Mouse (Mus musculus) stomach, embryonic 14.5 days (tissue): Measurements from ENCODE around the gene Tmem218. TPM values are rescaled to one million over a fixed set of nuclear protein-coding genes. Genes with fewer than 3 reads are reported as not detected.

ENCODE experiments used
- ATAC-seq: fragments of 200-750 bp; cut with Nextera tagmentation; 2 replicates; pipeline ENCODE4 v1.8.0; 2017; ENCODE audit warnings: low read depth, moderate TSS enrichment; ENCODE audit not compliant: insufficient number of reproducible peaks, insufficient read depth, low FRiP score
- H3K27ac ChIP-seq: fragments of 300-500 bp; sonication (generic); 2 replicates; pipeline ENCODE4 v1.5.1; 2014; ENCODE audit warnings: mild to moderate bottlenecking, low read length, moderate library complexity, mixed read lengths
- H3K27me3 ChIP-seq: fragments of 300-500 bp; sonication (generic); 2 replicates; pipeline ENCODE4 v1.6.1; 2014; ENCODE audit warnings: low read length, control low read depth, mixed read lengths; ENCODE audit not compliant: control insufficient read depth, insufficient read depth
- H3K36me3 ChIP-seq: fragments of 300-500 bp; sonication (generic); 2 replicates; pipeline ENCODE4 v1.6.1; 2014; ENCODE audit warnings: mild to moderate bottlenecking, control low read depth, low read length, moderate library complexity, mixed read lengths; ENCODE audit not compliant: control insufficient read depth, insufficient read depth
- H3K4me1 ChIP-seq: fragments of 300-500 bp; sonication (generic); 2 replicates; pipeline ENCODE4 v1.6.1; 2014; ENCODE audit warnings: low read length, control low read depth, mixed read lengths; ENCODE audit not compliant: control insufficient read depth, insufficient read depth
- H3K4me2 ChIP-seq: fragments of 300-500 bp; sonication (generic); replicated peaks from 2 replicates; pipeline ENCODE4 v1.6.1; 2014; ENCODE audit warnings: low read depth, low read length, control low read depth
- H3K4me3 ChIP-seq: fragments of 300-500 bp; sonication (generic); 2 replicates; pipeline ENCODE4 v1.5.1; 2014; ENCODE audit warnings: low read depth, low read length, control low read depth
- H3K9ac ChIP-seq: fragments of 300-500 bp; sonication (generic); replicated peaks from 2 replicates; pipeline ENCODE4 v1.6.1; 2014; ENCODE audit warnings: low read depth, mild to moderate bottlenecking, control low read depth, low read length, moderate library complexity, mixed read lengths
- H3K9me3 ChIP-seq: fragments of 300-500 bp; sonication (generic); 2 replicates; pipeline ENCODE4 v1.6.1; 2016; ENCODE audit warnings: low read depth, low read length, control low read depth; ENCODE audit not compliant: control insufficient read depth
- WGBS: fragments of 180-500 bp; shearing (Covaris S2); extraction: QIAGEN DNeasy Blood & Tissue Kit; methylation state at CpG from one replicate; pipeline ENCODE4 v1.1.7; 2014; 5-methylcytosine and 5-hydroxymethylcytosine counted together
- polyA plus RNA-seq: library from polyadenylated mRNA; unstranded; fragments of >200 nt; fragmentation: Nextera tagmentation; extraction: Ambion mirVana; gene quantifications from 2 replicates; pipeline ENCODE4 v1.2.1, GENCODE M21; 2014

The Tmem218 gene
- polyA plus RNA-seq, 1 experiment from 2014 or later: 12.5 TPM

GRCm38 (mm10) chr9:37181596-37181995 lies 26.4 kb upstream of the Tmem218 start:
- Histone ChIP-seq H3K36me3 (no peaks in the 10 kb centered on the region), H3K4me3 (no peak overlapping the region), H3K4me1 (no peaks in the 10 kb centered on the region), H3K9ac (no peak overlapping the region), H3K27ac (no peak overlapping the region), H3K9me3 (no peaks in the 10 kb centered on the region), H3K27me3 (no peaks in the 10 kb centered on the region), H3K4me2 (no peak overlapping the region)
- no peak for ATAC-seq
- 57% methylated on average over 5 of the region's 5 CpGs for WGBS

DNA sequence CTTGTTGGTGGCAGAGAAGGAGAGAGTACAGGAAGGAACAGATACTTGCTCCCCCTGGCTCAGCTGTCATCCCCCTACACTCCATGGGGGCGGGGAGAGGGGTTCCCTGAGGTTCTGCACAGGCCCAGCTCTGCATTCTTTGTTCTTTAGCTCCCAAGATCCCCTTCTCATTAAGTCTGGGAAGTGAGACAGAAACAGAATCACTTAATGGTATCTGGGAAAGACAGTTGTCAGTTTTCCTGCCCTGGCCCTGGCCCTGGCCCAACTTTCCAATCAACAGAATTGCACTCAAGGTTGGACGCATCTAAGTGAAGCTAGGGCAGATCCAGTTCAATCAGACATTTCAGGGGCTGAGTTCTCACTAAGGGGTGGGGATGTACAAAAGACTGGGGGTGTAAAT lies 24.8 kb upstream of the Tmem218 start:
- Histone ChIP-seq H3K36me3 (no peaks in the 10 kb centered on the region), H3K4me2 (no peak overlapping the region), H3K4me3 (no peak overlapping the region), H3K9ac (no peak overlapping the region), H3K4me1 (no peaks in the 10 kb centered on the region), H3K27me3 (no peaks in the 10 kb centered on the region), H3K27ac (no peak overlapping the region), H3K9me3 (no peaks in the 10 kb centered on the region)
- ATAC-seq: no peak
- WGBS: 65% methylated on average over 2 of the region's 2 CpGs

- no peak for ATAC-seq
- no peak overlapping the region for H3K27ac ChIP-seq
- 75% methylated on average over 5 of the region's 5 CpGs for WGBS
- H3K36me3 ChIP-seq: no peaks in the 10 kb centered on the region
- no peaks in the 10 kb centered on the region for H3K4me1 ChIP-seq
- H3K4me3 ChIP-seq: no peak overlapping the region
- H3K9ac ChIP-seq: no peak overlapping the region
- no peak overlapping the region for H3K4me2 ChIP-seq
- H3K9me3 ChIP-seq: no peaks in the 10 kb centered on the region
- no peaks in the 10 kb centered on the region for H3K27me3 ChIP-seq
These were observed 20.6 kb upstream of the Tmem218 start for GRCm38 (mm10) chr9:37187407-37187806.

DNA sequence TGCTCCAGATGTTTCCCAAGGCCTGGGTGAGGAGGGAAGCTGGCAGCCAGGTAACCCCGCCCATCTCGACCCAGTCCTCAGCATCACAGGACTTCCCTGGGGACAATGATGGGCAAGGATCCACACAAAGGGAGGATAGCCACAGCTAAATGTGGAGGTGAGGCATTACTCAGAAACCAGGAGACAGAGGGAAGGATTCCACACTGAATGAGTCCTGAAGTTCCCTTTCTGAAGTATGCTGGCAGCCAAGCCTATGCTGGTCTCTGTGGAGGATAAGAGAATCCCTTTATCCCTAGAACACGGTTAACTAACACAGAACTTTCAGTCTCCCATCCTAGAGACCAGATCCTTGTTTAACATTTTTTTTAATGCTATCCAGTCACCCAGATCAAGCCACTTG lies 20.0 kb upstream of the Tmem218 start:
- Histone ChIP-seq H3K4me2 (no peak overlapping the region), H3K9ac (no peak overlapping the region), H3K27ac (no peak overlapping the region), H3K36me3 (no peaks in the 10 kb centered on the region), H3K9me3 (no peaks in the 10 kb centered on the region), H3K4me1 (no peaks in the 10 kb centered on the region), H3K4me3 (no peak overlapping the region), H3K27me3 (no peaks in the 10 kb centered on the region)
- WGBS: 95% methylated on average over 3 of the region's 3 CpGs
- ATAC-seq: no peak

GRCm38 (mm10) chr9:37197067-37197466 lies 11.0 kb upstream of the Tmem218 start:
- Histone ChIP-seq H3K9me3 (no peaks in the 10 kb centered on the region), H3K27me3 (no peaks in the 10 kb centered on the region), H3K9ac (no peak overlapping the region), H3K36me3 (no peaks in the 10 kb centered on the region), H3K4me2 (no peak overlapping the region), H3K4me1 (no peaks in the 10 kb centered on the region), H3K27ac (no peak overlapping the region), H3K4me3 (no peak overlapping the region)
- WGBS: 79% methylated on average over 4 of the region's 4 CpGs
- ATAC-seq: no peak

DNA sequence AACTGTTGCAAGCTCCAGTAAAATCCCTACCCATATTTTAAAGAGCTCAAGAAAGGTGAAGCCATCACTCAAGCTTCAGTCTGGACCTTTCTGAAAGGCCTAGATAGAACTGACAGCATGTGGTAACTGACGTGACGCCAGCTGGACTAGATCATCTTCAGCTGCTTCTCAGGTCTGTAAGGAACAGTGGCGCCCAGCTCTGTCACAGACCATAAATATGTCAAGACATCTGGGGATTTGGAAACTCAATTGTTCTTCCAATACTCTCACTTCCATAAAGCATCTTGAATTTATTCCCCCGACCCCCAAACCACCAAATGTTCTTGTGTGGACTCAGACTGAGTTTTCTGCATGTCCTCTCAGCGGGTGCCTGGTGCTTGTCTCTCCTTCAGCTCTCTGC lies 7.6 kb upstream of the Tmem218 start:
- no peak overlapping the region for H3K9ac ChIP-seq
- H3K4me1 ChIP-seq: no peaks in the 10 kb centered on the region
- H3K4me2 ChIP-seq: no peak overlapping the region
- no peaks in the 10 kb centered on the region for H3K27me3 ChIP-seq
- WGBS: 69% methylated on average over 5 of the region's 5 CpGs
- ATAC-seq: no peak
- no peaks in the 10 kb centered on the region for H3K9me3 ChIP-seq
- H3K36me3 ChIP-seq: no peaks in the 10 kb centered on the region
- H3K27ac ChIP-seq: no peak overlapping the region
- no peak overlapping the region for H3K4me3 ChIP-seq

DNA sequence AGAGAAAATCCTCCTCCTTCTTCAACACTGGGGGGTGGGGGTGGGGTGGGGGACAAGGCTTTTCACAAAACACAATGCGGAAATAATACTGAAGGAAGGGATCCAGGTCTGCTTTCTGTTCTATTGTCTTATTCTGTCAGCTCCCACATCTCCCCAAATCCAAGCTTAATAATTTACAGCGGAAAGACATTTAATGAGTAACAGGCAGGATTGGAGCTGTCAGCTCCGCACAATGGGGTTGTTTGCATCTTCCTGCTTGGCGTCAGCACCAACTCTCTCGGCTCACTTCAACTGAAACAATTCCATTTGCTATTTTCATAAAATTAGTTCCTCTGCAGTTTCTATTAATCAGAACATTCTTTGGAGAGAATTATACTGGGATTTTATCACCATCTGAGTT lies 4.1 kb upstream of the Tmem218 start:
- no peak for ATAC-seq

DNA sequence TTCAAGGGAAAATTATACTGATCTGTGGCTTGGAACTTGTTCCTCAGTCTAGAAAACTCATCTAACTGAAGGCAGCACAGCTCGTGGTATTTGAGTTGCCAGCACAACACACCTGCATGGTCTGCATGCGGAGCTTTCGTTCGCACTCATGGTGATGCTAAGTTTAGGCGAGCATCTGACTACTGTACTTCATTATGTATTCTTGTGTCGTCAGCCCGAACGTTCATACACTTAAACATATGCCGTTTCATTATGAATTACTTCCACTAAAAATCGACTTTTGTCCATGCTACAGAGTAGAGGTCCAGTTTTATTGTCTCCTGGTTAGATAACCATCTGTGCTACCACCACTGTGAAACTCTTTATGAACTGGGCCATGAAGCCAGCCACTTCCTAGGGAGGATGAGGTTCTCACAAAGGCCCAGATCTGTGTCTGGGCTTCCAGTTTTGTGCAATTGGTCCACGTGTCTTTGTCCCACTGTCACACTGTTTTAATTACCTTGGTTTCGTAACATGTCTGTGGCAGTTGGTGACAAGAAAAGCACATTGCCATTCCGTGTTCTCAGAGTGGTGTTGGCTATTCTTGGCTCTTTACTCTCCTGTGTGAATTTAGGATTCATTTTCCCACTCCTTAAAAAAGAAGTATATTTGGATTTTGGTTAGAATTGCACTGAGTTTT lies 5.2 kb downstream of the Tmem218 start:
- Histone ChIP-seq H3K36me3 (no peaks in the 10 kb centered on the region), H3K9ac (no peak overlapping the region), H3K27ac (no peak overlapping the region), H3K4me2 (no peak overlapping the region), H3K9me3 (no peaks in the 10 kb centered on the region), H3K27me3 (no peaks in the 10 kb centered on the region), H3K4me3 (no peak overlapping the region), H3K4me1 (peaks cover 3% of the 10 kb centered on the region; the same call in 1 of the 2 replicates)
- ATAC-seq: no peak
- WGBS: 89% methylated on average over 13 of the region's 13 CpGs

More for the DNA sequence above, 4.1 kb upstream of the Tmem218 start:
- Histone ChIP-seq H3K4me3 (no peak overlapping the region), H3K36me3 (no peaks in the 10 kb centered on the region), H3K9me3 (no peaks in the 10 kb centered on the region), H3K27ac (no peak overlapping the region), H3K4me1 (peaks cover 2% of the 10 kb centered on the region; the same call in 1 of the 2 replicates), H3K4me2 (no peak overlapping the region), H3K9ac (no peak overlapping the region), H3K27me3 (no peaks in the 10 kb centered on the region)
- WGBS: 51% methylated on average over 5 of the region's 5 CpGs
